Mouse (Mus musculus): ENCODE measurements around the gene Ywhab. TPM values are rescaled to one million over a fixed set of nuclear protein-coding genes. Genes with fewer than 3 reads are reported as not detected.
A peak's percentile ranks its signal among the peaks of the same experiment; 100 is the strongest.

The Ywhab gene
- 39.1 and 42.5 TPM in 2 replicates for polyA plus RNA-seq (2012; rRNA removed)

DNA sequence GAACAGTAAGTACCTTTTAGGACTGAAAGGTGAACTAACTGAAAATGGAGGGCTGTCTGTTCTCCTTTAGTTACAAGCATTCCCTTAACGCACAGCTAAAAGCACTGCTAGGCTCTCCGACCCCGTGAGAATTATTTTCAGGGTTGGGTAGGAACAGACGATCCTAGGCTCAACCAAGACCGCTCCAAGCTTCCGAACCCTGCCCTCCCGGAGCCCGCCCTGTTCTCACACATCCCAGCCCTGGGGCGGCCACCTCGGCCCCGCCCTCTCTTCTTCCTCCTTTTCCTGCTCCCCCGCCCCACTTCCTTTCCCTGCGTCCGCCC lies at the start of gene Ywhab:
Ywhab (plus strand) TSS at position 307 of the 323 bp plus-strand sequence.
- no peak for DNase-seq
- whole genome bisulfite sequencing: under 1% methylated on average over 14 of the region's 14 CpGs
- TF ChIP-seq CTCF (IDR thresholded peaks at IDR 0.05; ENCODE audit: borderline replicate concordance, control insufficient read depth, extremely low read depth, insufficient read depth, low read length, poor library complexity) (no peak), POLR2A (IDR thresholded peaks at IDR 0.05; ENCODE audit: control insufficient read depth, extremely low read depth, insufficient read depth, low read length, poor library complexity) (no peak)

DNA sequence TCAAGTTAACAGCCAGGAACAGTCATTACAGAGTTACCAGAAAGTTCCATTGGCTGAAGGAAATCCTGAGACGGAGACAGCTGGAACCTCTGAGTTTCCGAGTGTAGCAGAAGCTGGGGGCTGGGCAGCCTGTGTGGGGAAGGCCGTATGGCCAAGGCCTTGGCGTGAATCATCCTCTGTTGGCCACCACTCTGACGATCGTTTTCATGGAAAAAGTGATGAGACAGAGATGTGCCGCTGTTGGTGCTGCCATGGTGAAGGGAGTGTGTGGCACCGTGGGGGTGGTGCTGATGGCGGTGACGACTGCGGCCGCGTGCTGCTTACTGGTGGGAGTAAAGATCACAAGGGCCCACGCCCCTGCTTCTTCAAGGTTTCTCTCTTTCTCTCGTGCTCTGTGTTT lies 48.5 kb upstream of the Ywhab start:
- no peak overlapping the region for H3K4me3 ChIP-seq (ENCODE audit: control insufficient read depth, insufficient read depth, low read length)
- H3K4me1 ChIP-seq (replicated peaks; ENCODE audit: control insufficient read depth, insufficient read depth, low read length): no peaks in the 10 kb centered on the region
- TF ChIP-seq POLR2A (IDR thresholded peaks at IDR 0.05; ENCODE audit: control insufficient read depth, extremely low read depth, insufficient read depth, low read length, poor library complexity) (no peak), CTCF (IDR thresholded peaks at IDR 0.05; ENCODE audit: borderline replicate concordance, control insufficient read depth, extremely low read depth, insufficient read depth, low read length, poor library complexity) (no peak)
- H3K27ac ChIP-seq (ENCODE audit: control insufficient read depth, insufficient read depth, low read length): no peak overlapping the region
- 87% methylated on average over 15 of the region's 15 CpGs for WGBS
- no peaks in the 10 kb centered on the region for H3K27me3 ChIP-seq (ENCODE audit: control insufficient read depth, insufficient read depth, low read length)
- no peak for DNase-seq
- no peaks in the 10 kb centered on the region for H3K36me3 ChIP-seq (ENCODE audit: control insufficient read depth, insufficient read depth, low read length)

More for the DNA sequence above, at the start of gene Ywhab:
- Histone ChIP-seq H3K4me1 (replicated peaks; ENCODE audit: control insufficient read depth, insufficient read depth, low read length) (peaks cover 6% of the 10 kb centered on the region), H3K36me3 (ENCODE audit: control insufficient read depth, insufficient read depth, low read length) (no peaks in the 10 kb centered on the region), H3K27ac (ENCODE audit: control insufficient read depth, insufficient read depth, low read length) (peak within 1 kb of the TSS; percentile 59), H3K27me3 (ENCODE audit: control insufficient read depth, insufficient read depth, low read length) (no peaks in the 10 kb centered on the region), H3K4me3 (ENCODE audit: control insufficient read depth, insufficient read depth, low read length) (peak within 1 kb of the TSS; percentile 82)

DNA sequence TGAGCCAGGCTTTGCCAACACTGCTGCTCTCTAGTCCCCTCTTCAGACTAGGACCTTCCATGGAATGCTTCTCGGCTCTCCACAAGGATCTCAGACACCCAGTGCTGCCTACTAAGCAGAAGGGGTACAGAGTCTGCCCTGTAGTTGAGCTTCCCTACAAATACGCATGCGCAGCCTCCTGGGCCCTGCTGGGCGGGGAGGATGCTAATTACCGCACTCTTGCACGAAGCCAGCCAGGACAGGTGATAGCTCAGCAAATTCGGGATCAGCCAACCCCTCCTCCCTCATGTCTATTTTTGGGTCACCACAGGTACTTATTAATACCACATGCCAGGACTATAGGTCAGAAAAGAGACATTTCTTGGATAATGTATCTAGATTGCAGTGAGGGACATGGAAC lies 46.8 kb upstream of the Ywhab start:
- no peaks in the 10 kb centered on the region for H3K27me3 ChIP-seq (ENCODE audit: control insufficient read depth, insufficient read depth, low read length)
- H3K4me1 ChIP-seq (replicated peaks; ENCODE audit: control insufficient read depth, insufficient read depth, low read length): no peaks in the 10 kb centered on the region
- WGBS: 77% methylated on average over 7 of the region's 7 CpGs
- TF ChIP-seq POLR2A (IDR thresholded peaks at IDR 0.05; ENCODE audit: control insufficient read depth, extremely low read depth, insufficient read depth, low read length, poor library complexity): no peak
- TF ChIP-seq CTCF (IDR thresholded peaks at IDR 0.05; ENCODE audit: borderline replicate concordance, control insufficient read depth, extremely low read depth, insufficient read depth, low read length, poor library complexity): no peak
- H3K27ac ChIP-seq (ENCODE audit: control insufficient read depth, insufficient read depth, low read length): no peak overlapping the region
- DNase-seq: no peak
- H3K4me3 ChIP-seq (ENCODE audit: control insufficient read depth, insufficient read depth, low read length): no peak overlapping the region
- H3K36me3 ChIP-seq (ENCODE audit: control insufficient read depth, insufficient read depth, low read length): no peaks in the 10 kb centered on the region

DNA sequence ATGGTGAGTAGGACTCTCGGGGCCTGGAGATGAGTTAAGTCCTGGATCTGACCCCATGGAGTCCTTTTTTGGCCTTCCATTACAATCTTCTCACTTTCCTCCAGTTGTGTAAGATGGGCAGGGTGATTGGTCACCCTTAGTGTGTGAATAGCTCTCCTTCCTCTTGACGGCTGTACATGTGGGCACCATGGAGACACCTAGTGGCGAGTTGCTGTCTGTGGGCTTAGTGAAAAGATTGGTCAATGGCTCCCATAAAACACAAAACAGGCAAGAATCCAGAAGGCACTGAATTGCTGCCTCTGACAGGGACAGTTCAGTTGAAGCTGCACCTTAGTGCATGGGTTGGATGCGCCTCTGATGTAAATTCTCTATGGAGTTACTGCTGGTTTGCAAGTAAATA lies 43.0 kb upstream of the Ywhab start:
- 25% methylated on average over 4 of the region's 4 CpGs for WGBS
- TF ChIP-seq POLR2A (IDR thresholded peaks at IDR 0.05; ENCODE audit: control insufficient read depth, extremely low read depth, insufficient read depth, low read length, poor library complexity): no peak
- TF ChIP-seq CTCF (IDR thresholded peaks at IDR 0.05; ENCODE audit: borderline replicate concordance, control insufficient read depth, extremely low read depth, insufficient read depth, low read length, poor library complexity): no peak
- H3K27me3 ChIP-seq (ENCODE audit: control insufficient read depth, insufficient read depth, low read length): no peaks in the 10 kb centered on the region
- H3K4me1 ChIP-seq (replicated peaks; ENCODE audit: control insufficient read depth, insufficient read depth, low read length): no peaks in the 10 kb centered on the region
- no peak overlapping the region for H3K4me3 ChIP-seq (ENCODE audit: control insufficient read depth, insufficient read depth, low read length)
- H3K36me3 ChIP-seq (ENCODE audit: control insufficient read depth, insufficient read depth, low read length): no peaks in the 10 kb centered on the region
- peak; percentile 43 for DNase-seq
- no peak overlapping the region for H3K27ac ChIP-seq (ENCODE audit: control insufficient read depth, insufficient read depth, low read length)

DNA sequence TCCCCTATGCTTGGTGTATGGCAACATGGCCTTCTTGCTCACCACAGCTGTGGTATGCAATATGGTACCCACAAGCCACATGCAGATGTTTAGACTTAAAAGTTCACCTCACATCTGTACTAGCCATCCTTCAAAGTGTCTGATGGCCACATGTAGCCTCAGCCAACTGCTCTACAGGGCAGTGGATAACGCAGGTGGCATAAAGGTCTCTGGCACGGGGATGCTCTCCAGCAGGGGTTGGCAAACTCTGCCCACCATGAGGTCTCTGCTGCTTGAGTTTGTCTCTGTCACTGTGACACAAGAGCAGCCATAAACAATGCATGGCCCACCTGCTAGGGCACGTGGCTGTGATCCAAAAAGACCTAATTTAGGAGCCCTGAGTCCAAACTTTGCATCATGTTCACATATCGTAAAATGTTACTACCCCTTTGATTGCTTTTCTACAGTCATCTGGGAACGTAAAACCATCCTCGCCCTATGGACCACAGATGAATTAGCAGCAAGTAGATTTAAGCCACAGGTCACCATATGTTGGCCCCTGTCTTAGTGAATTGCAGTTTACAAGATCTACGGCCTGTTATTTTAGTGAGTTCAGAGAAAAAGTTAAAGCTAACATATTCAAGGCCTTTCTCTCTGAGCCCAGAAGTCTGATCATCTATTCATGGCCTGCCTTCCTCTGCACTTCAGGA lies 41.0 kb upstream of the Ywhab start:
- Histone ChIP-seq H3K4me1 (replicated peaks; ENCODE audit: control insufficient read depth, insufficient read depth, low read length) (no peaks in the 10 kb centered on the region), H3K4me3 (ENCODE audit: control insufficient read depth, insufficient read depth, low read length) (no peak overlapping the region), H3K27ac (ENCODE audit: control insufficient read depth, insufficient read depth, low read length) (no peak overlapping the region), H3K36me3 (ENCODE audit: control insufficient read depth, insufficient read depth, low read length) (no peaks in the 10 kb centered on the region), H3K27me3 (ENCODE audit: control insufficient read depth, insufficient read depth, low read length) (no peaks in the 10 kb centered on the region)
- no peak for TF ChIP-seq POLR2A (IDR thresholded peaks at IDR 0.05; ENCODE audit: control insufficient read depth, extremely low read depth, insufficient read depth, low read length, poor library complexity)
- TF ChIP-seq CTCF (IDR thresholded peaks at IDR 0.05; ENCODE audit: borderline replicate concordance, control insufficient read depth, extremely low read depth, insufficient read depth, low read length, poor library complexity): no peak
- 80% methylated on average over 7 of the region's 7 CpGs for WGBS
- no peak for DNase-seq

DNA sequence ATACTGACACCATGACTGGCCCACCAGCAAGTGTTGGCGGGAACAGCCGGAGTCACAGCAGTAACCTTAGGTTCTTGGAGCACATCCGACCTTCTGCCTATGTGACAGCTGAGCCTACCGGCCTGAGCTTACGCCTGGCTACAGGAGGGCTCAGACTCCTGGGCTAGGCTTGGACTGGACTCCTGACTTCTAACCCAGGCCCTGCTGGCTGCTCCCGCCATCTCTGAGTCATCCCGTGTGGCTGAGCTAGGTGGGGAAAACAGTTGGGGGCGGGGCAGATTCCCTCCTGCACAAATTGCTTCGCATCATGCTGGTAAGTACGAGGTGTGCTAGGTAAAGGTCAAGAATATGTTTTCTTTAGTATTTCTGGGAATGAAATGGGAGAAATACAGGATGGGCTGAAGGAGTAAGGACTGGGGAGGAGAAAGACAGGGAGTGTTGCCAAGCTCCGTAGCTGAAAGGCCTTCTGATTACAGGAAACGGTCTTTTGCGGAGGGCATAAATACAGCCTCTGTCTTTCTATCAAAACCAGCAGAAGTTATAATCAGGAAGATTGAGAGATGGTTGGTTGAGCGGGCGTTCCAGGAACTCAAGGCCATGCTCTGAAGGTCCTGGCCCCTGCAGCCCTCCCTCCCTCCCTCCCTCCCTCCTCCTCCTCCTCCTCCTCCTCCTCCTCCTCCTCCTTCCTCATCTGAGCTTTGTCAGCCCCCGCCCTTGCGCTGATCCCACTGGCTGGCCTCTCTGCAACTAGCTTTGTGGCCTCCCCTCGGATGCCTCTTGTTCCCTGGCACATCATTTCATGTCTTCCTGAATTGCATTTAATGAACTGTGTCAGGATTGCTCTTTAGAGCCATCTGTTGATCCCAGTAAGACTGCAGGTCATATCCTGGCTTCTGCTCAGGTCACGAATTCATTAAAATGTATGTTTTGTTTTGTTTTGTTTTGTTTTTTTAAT lies 29.9 kb upstream of the Ywhab start:
- H3K27ac ChIP-seq (ENCODE audit: control insufficient read depth, insufficient read depth, low read length): no peak overlapping the region
- H3K27me3 ChIP-seq (ENCODE audit: control insufficient read depth, insufficient read depth, low read length): no peaks in the 10 kb centered on the region
- DNase-seq: no peak
- TF ChIP-seq POLR2A (IDR thresholded peaks at IDR 0.05; ENCODE audit: control insufficient read depth, extremely low read depth, insufficient read depth, low read length, poor library complexity): no peak
- TF ChIP-seq CTCF (IDR thresholded peaks at IDR 0.05; ENCODE audit: borderline replicate concordance, control insufficient read depth, extremely low read depth, insufficient read depth, low read length, poor library complexity): no peak
- whole genome bisulfite sequencing: 78% methylated on average over 17 of the region's 19 CpGs
- H3K36me3 ChIP-seq (ENCODE audit: control insufficient read depth, insufficient read depth, low read length): no peaks in the 10 kb centered on the region
- H3K4me3 ChIP-seq (ENCODE audit: control insufficient read depth, insufficient read depth, low read length): no peak overlapping the region
- H3K4me1 ChIP-seq (replicated peaks; ENCODE audit: control insufficient read depth, insufficient read depth, low read length): no peaks in the 10 kb centered on the region
